Mouse (Mus musculus) heart, adult 11 months (tissue): ENCODE data around the gene Tulp2.
"Not testable (repeated sequence)": the region's sequence is repeated elsewhere in the genome, so short reads cannot be mapped to it uniquely, and the experiment has no call there.

Experiments
- DNase-seq: peaks from one replicate; pipeline ENCODE4 v3.0.0; 2022

The Tulp2 gene

GRCm38 (mm10) chr7:45488293-45489204, 6.9 kb downstream of the Tulp2 start, which contains the start of gene Dhdh:
TSS of gene Dhdh (minus strand) at chr7:45488805.
- DNase-seq, result peak; percentile 98

- DNase-seq, result no peak
Observed at GRCm38 (mm10) chr7:45489578-45489977, 7.9 kb downstream of the Tulp2 start.

- DNase-seq, result no peak
Observed at GRCm38 (mm10) chr7:45490822-45491221, 9.1 kb downstream of the Tulp2 start.

GRCm38 (mm10) chr7:45491264-45491663, 9.6 kb downstream of the Tulp2 start:
- no peak for DNase-seq

GRCm38 (mm10) chr7:45492225-45492844, 10.7 kb downstream of the Tulp2 start:
- peak; percentile 86 for DNase-seq

GRCm38 (mm10) chr7:45492951-45493350, 11.3 kb downstream of the Tulp2 start:
- DNase-seq, result peak; percentile 96

GRCm38 (mm10) chr7:45494548-45494947, 12.9 kb downstream of the Tulp2 start:
- peak; percentile 93 for DNase-seq

- no peak for DNase-seq
Observed at GRCm38 (mm10) chr7:45498427-45498826, 16.8 kb downstream of the Tulp2 start.

GRCm38 (mm10) chr7:45507583-45507982, 25.9 kb downstream of the Tulp2 start:
- DNase-seq, result no peak

GRCm38 (mm10) chr7:45508561-45508960, 26.9 kb downstream of the Tulp2 start:
- no peak for DNase-seq

GRCm38 (mm10) chr7:45509181-45509882, 27.7 kb downstream of the Tulp2 start:
- peak; percentile 92 for DNase-seq

GRCm38 (mm10) chr7:45509912-45510787, 28.5 kb downstream of the Tulp2 start, which contains the start of gene Nucb1:
TSS of gene Nucb1 (minus strand) at chr7:45510406.
- peak; percentile 99 for DNase-seq

GRCm38 (mm10) chr7:45514411-45514810, 32.7 kb downstream of the Tulp2 start:
- no peak for DNase-seq

GRCm38 (mm10) chr7:45515436-45515835, 33.8 kb downstream of the Tulp2 start:
- DNase-seq, result no peak

GRCm38 (mm10) chr7:45516846-45517245, 35.2 kb downstream of the Tulp2 start:
- DNase-seq, result not testable (repeated sequence)

- peak; percentile 90 for DNase-seq
Observed at GRCm38 (mm10) chr7:45518618-45519017, 36.9 kb downstream of the Tulp2 start.

GRCm38 (mm10) chr7:45519345-45520120, 37.9 kb downstream of the Tulp2 start:
- no peak for DNase-seq

GRCm38 (mm10) chr7:45520605-45521004, 38.9 kb downstream of the Tulp2 start:
- DNase-seq, result peak; percentile 90

GRCm38 (mm10) chr7:45521728-45522184, 40.1 kb downstream of the Tulp2 start:
- DNase-seq, result peak; percentile 99

- DNase-seq, result no peak
Observed at GRCm38 (mm10) chr7:45522194-45522752, 40.6 kb downstream of the Tulp2 start.
